Mouse (Mus musculus): Measurements from ENCODE around the gene Fscn2. TPM values are rescaled to one million over a fixed set of nuclear protein-coding genes. Genes with fewer than 3 reads are reported as not detected.

The Fscn2 gene
- polyA plus RNA-seq, 1 experiment from 2014 or later: 0.91 TPM

DNA sequence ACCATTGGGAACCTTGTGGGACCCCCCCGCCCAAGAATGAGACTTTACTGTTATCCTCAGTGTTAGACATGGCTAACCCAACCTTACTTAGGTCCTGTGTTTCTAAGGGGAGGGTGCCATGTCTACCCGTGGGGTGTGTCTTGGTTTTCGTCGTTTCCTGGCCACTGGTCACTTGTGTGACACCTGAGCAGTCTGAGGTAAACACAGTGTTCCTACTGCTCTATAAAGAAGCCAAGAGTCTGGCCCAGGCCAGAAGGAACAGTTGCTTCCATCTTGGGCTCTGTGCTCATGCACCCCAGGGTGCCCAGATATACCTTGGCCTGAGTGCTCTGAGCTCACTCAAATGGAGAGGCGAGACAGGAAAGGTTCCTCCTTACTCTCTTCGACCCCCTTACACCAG lies 1.6 kb downstream of the Fscn2 start:
- peaks cover 21% of the 10 kb centered on the region for H3K4me1 ChIP-seq (ENCODE audit: control insufficient read depth, insufficient read depth, low read length)
- ATAC-seq (replicated peaks; ENCODE audit: extremely low read depth, insufficient read depth, low FRiP score): no peak

DNA sequence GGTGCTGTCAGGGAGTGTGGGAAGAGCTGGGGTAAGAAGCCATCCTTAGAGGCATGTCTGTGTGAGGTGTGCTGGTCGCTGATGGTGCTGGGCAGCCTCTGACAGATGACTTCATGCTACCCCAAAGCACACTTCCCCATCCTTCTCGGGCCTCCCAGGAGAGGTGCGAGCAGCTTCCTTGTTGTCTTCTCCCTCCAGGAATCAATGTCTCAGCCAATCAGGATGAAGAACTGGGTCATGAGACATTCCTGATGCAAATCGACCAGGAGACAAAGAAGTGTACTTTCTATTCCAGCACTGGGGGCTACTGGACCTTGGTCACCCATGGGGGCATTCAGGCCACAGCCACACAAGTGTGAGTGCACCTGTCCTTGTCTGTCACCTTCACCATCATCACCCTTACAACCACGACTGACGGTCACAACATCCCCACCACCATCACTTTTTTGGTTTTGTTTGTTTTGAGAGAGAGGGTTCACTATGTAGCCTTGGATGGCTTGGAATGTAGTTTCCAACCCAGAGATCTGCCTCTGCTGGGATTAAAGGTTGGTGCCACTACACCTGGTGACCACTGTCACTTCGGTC lies 5.2 kb downstream of the Fscn2 start:
- H3K4me1 ChIP-seq (ENCODE audit: control insufficient read depth, insufficient read depth, low read length): peaks cover 8% of the 10 kb centered on the region; the same call in 1 of the 2 replicates

More for the DNA sequence above, 1.6 kb downstream of the Fscn2 start:
- no peak overlapping the region for H3K27ac ChIP-seq (ENCODE audit: low read length)
- H3K4me2 ChIP-seq (ENCODE audit: low read depth, low read length): no peak overlapping the region
- H3K9ac ChIP-seq (ENCODE audit: low read length): no peak overlapping the region
- H3K4me3 ChIP-seq (ENCODE audit: low read length): no peak overlapping the region
- no peaks in the 10 kb centered on the region for H3K27me3 ChIP-seq (ENCODE audit: control insufficient read depth, insufficient read depth, low read length)
- no peaks in the 10 kb centered on the region for H3K9me3 ChIP-seq (replicated peaks; ENCODE audit: control insufficient read depth, low read length)
- 81% methylated on average over 6 of the region's 6 CpGs for WGBS
- no peaks in the 10 kb centered on the region for H3K36me3 ChIP-seq (ENCODE audit: control insufficient read depth, insufficient read depth)

DNA sequence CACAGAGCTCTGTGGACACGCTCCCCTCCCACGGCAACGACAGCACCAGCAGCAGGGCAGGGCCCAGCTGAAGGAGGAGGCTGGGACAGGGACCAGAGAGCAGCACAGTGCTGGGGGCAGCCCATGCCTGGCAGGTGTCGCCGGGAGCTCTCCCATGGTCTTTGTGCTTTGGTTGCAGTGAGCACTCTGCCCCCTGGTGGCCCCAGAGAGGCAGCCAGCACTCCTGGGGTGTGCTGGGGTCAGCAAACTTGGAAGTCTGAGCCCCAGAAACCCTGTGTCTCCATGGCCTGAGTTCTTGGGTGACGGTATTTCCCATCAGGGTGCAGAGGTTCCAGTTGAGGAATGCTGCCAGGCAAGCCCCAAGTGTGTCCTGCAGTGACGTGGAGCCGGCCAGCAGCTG lies 8.3 kb downstream of the Fscn2 start:
- no peak overlapping the region for H3K27ac ChIP-seq (ENCODE audit: low read length)
- peak; percentile 41 for ATAC-seq (replicated peaks; ENCODE audit: extremely low read depth, insufficient read depth, low FRiP score)
- peaks cover 20% of the 10 kb centered on the region for H3K4me1 ChIP-seq (ENCODE audit: control insufficient read depth, insufficient read depth, low read length)
- no peak overlapping the region for H3K4me3 ChIP-seq (ENCODE audit: low read length)
- H3K27me3 ChIP-seq (ENCODE audit: control insufficient read depth, insufficient read depth, low read length): no peaks in the 10 kb centered on the region
- H3K4me2 ChIP-seq (ENCODE audit: low read depth, low read length): no peak overlapping the region
- H3K9me3 ChIP-seq (replicated peaks; ENCODE audit: control insufficient read depth, low read length): no peaks in the 10 kb centered on the region
- H3K9ac ChIP-seq (ENCODE audit: low read length): no peak overlapping the region
- WGBS: 30% methylated on average over 8 of the region's 8 CpGs
- peaks cover 19% of the 10 kb centered on the region for H3K36me3 ChIP-seq (ENCODE audit: control insufficient read depth, insufficient read depth)

More for the DNA sequence above, 5.2 kb downstream of the Fscn2 start:
- WGBS: 38% methylated on average over 7 of the region's 7 CpGs
- no peaks in the 10 kb centered on the region for H3K9me3 ChIP-seq (replicated peaks; ENCODE audit: control insufficient read depth, low read length)
- H3K27ac ChIP-seq (ENCODE audit: low read length): no peak overlapping the region
- 0 out of 2 replicates have a peak, but pooled peaks cover 6% of the 10 kb centered on the region for H3K36me3 ChIP-seq (ENCODE audit: control insufficient read depth, insufficient read depth)
- H3K4me3 ChIP-seq (ENCODE audit: low read length): no peak overlapping the region
- H3K9ac ChIP-seq (ENCODE audit: low read length): no peak overlapping the region
- no peaks in the 10 kb centered on the region for H3K27me3 ChIP-seq (ENCODE audit: control insufficient read depth, insufficient read depth, low read length)
- no peak for ATAC-seq (replicated peaks; ENCODE audit: extremely low read depth, insufficient read depth, low FRiP score)
- H3K4me2 ChIP-seq (ENCODE audit: low read depth, low read length): no peak overlapping the region

DNA sequence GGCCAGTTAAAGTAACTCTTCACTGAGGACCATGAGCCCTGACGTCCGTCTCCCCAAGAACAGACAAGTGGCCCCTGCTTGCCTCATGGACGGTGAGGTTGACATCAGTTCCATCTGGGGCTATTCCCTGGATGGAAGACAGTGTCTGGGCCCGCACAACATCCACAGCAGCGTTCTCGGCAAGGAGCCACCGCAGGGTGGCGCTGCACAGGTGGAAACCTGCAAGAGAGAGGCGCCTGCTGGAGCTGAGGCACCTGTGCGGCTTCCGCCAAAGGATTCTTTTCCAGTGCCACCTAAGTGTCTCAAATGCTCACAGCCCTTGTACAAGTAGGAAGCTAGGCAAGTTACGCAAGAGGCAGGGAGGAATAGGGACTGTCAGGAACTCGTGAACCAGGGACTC lies 11.7 kb downstream of the Fscn2 start:
- no peak overlapping the region for H3K4me3 ChIP-seq (ENCODE audit: low read length)
- H3K27ac ChIP-seq (ENCODE audit: low read length): no peak overlapping the region
- H3K9ac ChIP-seq (ENCODE audit: low read length): no peak overlapping the region
- peaks cover 22% of the 10 kb centered on the region for H3K4me1 ChIP-seq (ENCODE audit: control insufficient read depth, insufficient read depth, low read length)
- peaks cover 32% of the 10 kb centered on the region for H3K36me3 ChIP-seq (ENCODE audit: control insufficient read depth, insufficient read depth)
- H3K4me2 ChIP-seq (ENCODE audit: low read depth, low read length): no peak overlapping the region
- H3K27me3 ChIP-seq (ENCODE audit: control insufficient read depth, insufficient read depth, low read length): no peaks in the 10 kb centered on the region
- H3K9me3 ChIP-seq (replicated peaks; ENCODE audit: control insufficient read depth, low read length): no peaks in the 10 kb centered on the region
- no peak for ATAC-seq (replicated peaks; ENCODE audit: extremely low read depth, insufficient read depth, low FRiP score)
- WGBS: 74% methylated on average over 13 of the region's 13 CpGs

DNA sequence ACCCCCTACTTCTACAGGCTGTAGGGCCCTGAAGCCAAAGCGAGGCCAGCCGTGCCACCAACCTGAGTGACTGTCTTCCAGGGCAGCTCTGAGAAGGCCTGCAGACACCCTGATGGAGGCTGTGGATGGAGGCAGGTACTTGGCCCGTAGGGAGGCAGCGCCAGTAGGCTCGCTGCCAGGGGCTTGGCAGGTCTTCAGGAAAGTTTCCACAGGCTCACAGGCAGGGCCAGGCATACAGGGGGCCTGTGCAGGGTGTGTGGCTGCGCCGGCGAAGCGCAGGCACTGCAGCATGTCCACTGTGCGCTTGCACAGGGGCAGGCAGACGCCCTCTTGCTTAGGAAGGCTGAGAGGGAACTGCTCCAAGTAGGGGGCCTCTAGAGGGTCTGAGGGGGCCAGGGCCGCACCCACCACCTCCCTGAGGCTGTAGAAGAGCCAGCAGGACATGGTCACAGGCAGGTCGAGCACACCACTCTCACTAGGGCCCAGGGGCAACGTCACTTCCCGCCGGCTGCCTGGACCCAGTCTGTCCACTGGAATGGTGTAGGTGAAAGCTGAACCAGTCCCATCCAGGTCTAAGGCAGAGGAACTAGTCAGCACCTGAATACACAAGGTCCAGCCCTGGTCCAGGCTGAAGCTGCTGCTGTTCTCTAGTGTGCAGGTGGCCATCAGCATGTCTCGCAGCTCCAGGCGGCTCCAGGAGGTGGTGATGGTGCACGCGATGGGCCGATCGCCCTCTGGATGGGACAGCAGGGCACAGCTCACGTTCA lies 12.7 kb downstream of the Fscn2 start:
- H3K4me1 ChIP-seq (ENCODE audit: control insufficient read depth, insufficient read depth, low read length): peaks cover 24% of the 10 kb centered on the region
- H3K27me3 ChIP-seq (ENCODE audit: control insufficient read depth, insufficient read depth, low read length): no peaks in the 10 kb centered on the region
- H3K9me3 ChIP-seq (replicated peaks; ENCODE audit: control insufficient read depth, low read length): no peaks in the 10 kb centered on the region
- no peak overlapping the region for H3K4me2 ChIP-seq (ENCODE audit: low read depth, low read length)
- H3K36me3 ChIP-seq (ENCODE audit: control insufficient read depth, insufficient read depth): peaks cover 32% of the 10 kb centered on the region
- peak; percentile 46 for ATAC-seq (replicated peaks; ENCODE audit: extremely low read depth, insufficient read depth, low FRiP score)
- peak overlapping the region; percentile 86 for H3K27ac ChIP-seq (ENCODE audit: low read length)
- H3K4me3 ChIP-seq (ENCODE audit: low read length): no peak overlapping the region
- peak overlapping the region; percentile 43 for H3K9ac ChIP-seq (ENCODE audit: low read length)
- WGBS: 64% methylated on average over 23 of the region's 23 CpGs

DNA sequence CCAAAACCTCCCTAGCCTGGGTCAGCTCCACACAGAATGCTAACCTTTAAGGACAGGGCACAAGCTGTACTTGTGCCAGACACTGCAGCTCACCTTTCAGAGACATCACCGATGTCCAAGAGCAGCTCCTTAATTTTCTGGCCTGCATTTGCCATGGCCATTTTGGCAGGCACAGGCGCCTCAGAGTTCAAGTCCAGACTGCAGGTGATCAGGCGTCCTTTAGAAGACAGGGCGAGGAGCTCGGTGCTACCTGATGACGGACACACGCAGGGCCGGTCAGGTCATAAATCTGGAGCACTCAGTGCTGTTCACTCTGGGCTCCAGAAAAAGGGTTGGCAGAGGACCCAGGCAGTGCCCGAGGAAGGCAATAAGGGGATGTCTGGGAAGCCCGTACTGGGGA lies 14.0 kb downstream of the Fscn2 start:
- Histone ChIP-seq H3K27me3 (ENCODE audit: control insufficient read depth, insufficient read depth, low read length) (no peaks in the 10 kb centered on the region), H3K9ac (ENCODE audit: low read length) (no peak overlapping the region), H3K4me3 (ENCODE audit: low read length) (no peak overlapping the region), H3K27ac (ENCODE audit: low read length) (no peak overlapping the region), H3K4me2 (ENCODE audit: low read depth, low read length) (no peak overlapping the region), H3K4me1 (ENCODE audit: control insufficient read depth, insufficient read depth, low read length) (peaks cover 29% of the 10 kb centered on the region), H3K9me3 (replicated peaks; ENCODE audit: control insufficient read depth, low read length) (no peaks in the 10 kb centered on the region), H3K36me3 (ENCODE audit: control insufficient read depth, insufficient read depth) (peaks cover 29% of the 10 kb centered on the region)
- 91% methylated on average over 10 of the region's 10 CpGs for WGBS
- no peak for ATAC-seq (replicated peaks; ENCODE audit: extremely low read depth, insufficient read depth, low FRiP score)

DNA sequence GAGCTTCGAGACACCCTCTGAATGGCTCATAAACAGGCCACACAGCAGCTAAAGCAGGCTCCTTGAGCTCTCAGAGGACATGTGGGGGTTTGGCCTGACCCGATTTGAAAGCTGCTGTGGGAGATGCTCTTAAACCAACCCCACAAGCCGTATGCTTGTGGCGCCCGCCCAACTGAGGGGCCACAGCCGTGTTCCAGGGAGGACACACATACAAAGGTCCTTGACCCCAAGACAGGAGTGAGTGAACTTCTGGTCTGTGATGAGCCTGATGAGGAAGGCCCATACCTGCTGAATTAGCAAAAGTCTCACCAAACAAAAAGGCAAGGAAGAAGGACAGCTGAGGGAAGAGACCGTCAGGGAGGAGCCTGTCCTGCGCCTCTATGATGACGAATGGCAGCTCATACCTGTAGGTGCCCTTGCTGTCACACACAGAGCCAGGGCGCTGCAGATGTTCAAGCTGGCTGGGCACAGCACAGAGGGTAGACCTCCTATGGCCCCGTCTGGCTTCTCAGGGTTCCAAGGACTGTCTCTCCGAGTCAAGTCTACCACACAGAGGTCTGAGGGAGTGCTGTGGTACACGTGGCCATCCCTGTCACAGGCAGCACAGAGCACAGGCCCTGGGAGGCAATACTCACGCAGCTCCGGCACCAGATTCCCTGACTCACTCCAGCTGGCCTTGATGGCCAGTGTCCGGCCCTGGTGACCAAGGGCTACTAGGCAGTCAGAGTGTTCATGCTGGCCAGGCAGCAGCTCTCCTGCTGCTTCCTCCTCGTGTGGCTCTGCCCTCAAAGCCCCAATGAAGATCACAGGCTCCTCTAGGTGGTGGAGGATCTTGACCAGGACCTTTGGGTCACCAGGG lies 15.2 kb downstream of the Fscn2 start:
- no peak overlapping the region for H3K9ac ChIP-seq (ENCODE audit: low read length)
- H3K4me2 ChIP-seq (ENCODE audit: low read depth, low read length): no peak overlapping the region
- no peaks in the 10 kb centered on the region for H3K9me3 ChIP-seq (replicated peaks; ENCODE audit: control insufficient read depth, low read length)
- no peak overlapping the region for H3K27ac ChIP-seq (ENCODE audit: low read length)
- no peak for ATAC-seq (replicated peaks; ENCODE audit: extremely low read depth, insufficient read depth, low FRiP score)
- H3K36me3 ChIP-seq (ENCODE audit: control insufficient read depth, insufficient read depth): peaks cover 32% of the 10 kb centered on the region
- H3K4me3 ChIP-seq (ENCODE audit: low read length): no peak overlapping the region
- peaks cover 32% of the 10 kb centered on the region for H3K4me1 ChIP-seq (ENCODE audit: control insufficient read depth, insufficient read depth, low read length)
- WGBS: 86% methylated on average over 17 of the region's 17 CpGs
- H3K27me3 ChIP-seq (ENCODE audit: control insufficient read depth, insufficient read depth, low read length): no peaks in the 10 kb centered on the region

DNA sequence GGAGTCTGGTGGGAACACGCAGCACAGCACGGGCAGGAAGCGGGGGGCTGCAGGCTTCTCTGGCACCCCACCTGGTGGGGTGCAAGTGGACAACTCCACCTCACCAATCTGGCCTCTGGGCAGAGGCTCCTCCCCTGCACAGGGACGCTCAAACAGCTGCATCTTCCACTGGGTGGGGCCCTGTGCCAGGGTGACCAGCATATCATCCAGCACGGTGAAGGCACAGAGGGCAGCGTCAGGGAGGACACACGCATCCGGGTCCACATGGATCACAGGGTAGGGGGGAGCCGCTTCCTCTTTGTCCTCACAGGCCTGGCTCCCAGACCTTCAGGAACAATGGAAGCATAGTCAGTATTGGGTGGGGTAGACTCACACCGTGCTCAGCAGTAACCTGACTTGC lies 16.0 kb downstream of the Fscn2 start:
- H3K9ac ChIP-seq (ENCODE audit: low read length): peak overlapping the region; percentile 77
- H3K27me3 ChIP-seq (ENCODE audit: control insufficient read depth, insufficient read depth, low read length): no peaks in the 10 kb centered on the region
- H3K4me2 ChIP-seq (ENCODE audit: low read depth, low read length): peak overlapping the region; percentile 93
- H3K4me3 ChIP-seq (ENCODE audit: low read length): peak overlapping the region; percentile 66
- H3K4me1 ChIP-seq (ENCODE audit: control insufficient read depth, insufficient read depth, low read length): peaks cover 40% of the 10 kb centered on the region
- H3K9me3 ChIP-seq (replicated peaks; ENCODE audit: control insufficient read depth, low read length): no peaks in the 10 kb centered on the region
- WGBS: 59% methylated on average over 10 of the region's 10 CpGs
- no peak for ATAC-seq (replicated peaks; ENCODE audit: extremely low read depth, insufficient read depth, low FRiP score)
- H3K27ac ChIP-seq (ENCODE audit: low read length): no peak overlapping the region
- H3K36me3 ChIP-seq (ENCODE audit: control insufficient read depth, insufficient read depth): peaks cover 35% of the 10 kb centered on the region

Data from heart, embryonic 16.5 days (tissue).